Mouse (Mus musculus): ENCODE data around the gene Cerkl. TPM values are rescaled to one million over a fixed set of nuclear protein-coding genes. Genes with fewer than 3 reads are reported as not detected.

Cerkl gene
- polyA plus RNA-seq, 2 experiments = 1.2 to 5.0 TPM

GRCm38 (mm10) chr2:79292431-79292830 is 164.2 kb downstream of the Cerkl start:
- WGBS (ENCODE audit: insufficient replicate concordance) = 79% methylated on average over 6 of the region's 6 CpGs
- ATAC-seq (ENCODE audit: insufficient read depth) = no peak
- H3K4me3 ChIP-seq (ENCODE audit: insufficient read depth in 1 of 2, low read depth in 2 of 2, low read length in 2 of 2) = no peak overlapping the region
- no peak for DNase-seq (ENCODE audit: low read depth in 3 of 3, low spot score in 3 of 3)
- H3K9ac ChIP-seq (replicated peaks) = no peak overlapping the region
- H3K4me1 ChIP-seq (replicated peaks; ENCODE audit: control insufficient read depth in 2 of 2, insufficient read depth in 2 of 2, low read length in 1 of 2) = no peaks in the 10 kb centered on the region
- TF ChIP-seq CTCF (IDR thresholded peaks at IDR 0.05; ENCODE audit: low read depth) (no peak), EP300 (IDR thresholded peaks at IDR 0.05; ENCODE audit: low read depth) (no peak)
- peaks cover 83% of the 10 kb centered on the region for H3K36me3 ChIP-seq (replicated peaks; ENCODE audit: control insufficient read depth, insufficient read depth, low read depth)
- H3K4me2 ChIP-seq (ENCODE audit: low read depth) = no peak overlapping the region
- H3K9me3 ChIP-seq (ENCODE audit: control insufficient read depth, low read length) = no peaks in the 10 kb centered on the region
- H3K27ac ChIP-seq = no peak overlapping the region
- H3K27me3 ChIP-seq (ENCODE audit: control insufficient read depth, insufficient read depth, low read length) = no peaks in the 10 kb centered on the region

GRCm38 (mm10) chr2:79291922-79292321 is 164.7 kb downstream of the Cerkl start:
- Histone ChIP-seq H3K4me3 (ENCODE audit: insufficient read depth in 1 of 2, low read depth in 2 of 2, low read length in 2 of 2) (no peak overlapping the region), H3K9ac (replicated peaks) (no peak overlapping the region), H3K36me3 (replicated peaks; ENCODE audit: control insufficient read depth, insufficient read depth, low read depth) (peaks cover 87% of the 10 kb centered on the region), H3K4me1 (replicated peaks; ENCODE audit: control insufficient read depth in 2 of 2, insufficient read depth in 2 of 2, low read length in 1 of 2) (no peaks in the 10 kb centered on the region), H3K9me3 (ENCODE audit: control insufficient read depth, low read length) (no peaks in the 10 kb centered on the region), H3K27me3 (ENCODE audit: control insufficient read depth, insufficient read depth, low read length) (no peaks in the 10 kb centered on the region), H3K4me2 (ENCODE audit: low read depth) (no peak overlapping the region), H3K27ac (no peak overlapping the region)
- TF ChIP-seq EP300 (IDR thresholded peaks at IDR 0.05; ENCODE audit: low read depth) (no peak), CTCF (IDR thresholded peaks at IDR 0.05; ENCODE audit: low read depth) (no peak)
- WGBS (ENCODE audit: insufficient replicate concordance) = 84% methylated on average over 8 of the region's 8 CpGs
- ATAC-seq (ENCODE audit: insufficient read depth) = no peak
- DNase-seq (ENCODE audit: low read depth in 3 of 3, low spot score in 3 of 3) = no peak

- Histone ChIP-seq H3K27ac (no peak overlapping the region), H3K4me1 (replicated peaks; ENCODE audit: control insufficient read depth in 2 of 2, insufficient read depth in 2 of 2, low read length in 1 of 2) (no peaks in the 10 kb centered on the region), H3K9ac (replicated peaks) (no peak overlapping the region), H3K4me2 (ENCODE audit: low read depth) (no peak overlapping the region), H3K4me3 (ENCODE audit: insufficient read depth in 1 of 2, low read depth in 2 of 2, low read length in 2 of 2) (no peak overlapping the region), H3K36me3 (replicated peaks; ENCODE audit: control insufficient read depth, insufficient read depth, low read depth) (peaks cover 83% of the 10 kb centered on the region), H3K9me3 (ENCODE audit: control insufficient read depth, low read length) (no peaks in the 10 kb centered on the region), H3K27me3 (ENCODE audit: control insufficient read depth, insufficient read depth, low read length) (no peaks in the 10 kb centered on the region)
- ATAC-seq (ENCODE audit: insufficient read depth) (no peak), DNase-seq (ENCODE audit: low read depth in 3 of 3, low spot score in 3 of 3) (no peak)
- 80% methylated on average over 1 of the region's 1 CpGs for WGBS (ENCODE audit: insufficient replicate concordance)
- TF ChIP-seq EP300 (IDR thresholded peaks at IDR 0.05; ENCODE audit: low read depth) (no peak), CTCF (IDR thresholded peaks at IDR 0.05; ENCODE audit: low read depth) (no peak)
Measured at GRCm38 (mm10) chr2:79290149-79290548, 166.4 kb downstream of the Cerkl start.

GRCm38 (mm10) chr2:79284206-79284605 is 172.4 kb downstream of the Cerkl start:
- DNase-seq (ENCODE audit: low read depth in 3 of 3, low spot score in 3 of 3) (no peak), ATAC-seq (ENCODE audit: insufficient read depth) (no peak)
- Histone ChIP-seq H3K4me3 (ENCODE audit: insufficient read depth in 1 of 2, low read depth in 2 of 2, low read length in 2 of 2) (no peak overlapping the region), H3K27ac (no peak overlapping the region), H3K4me2 (ENCODE audit: low read depth) (no peak overlapping the region), H3K27me3 (ENCODE audit: control insufficient read depth, insufficient read depth, low read length) (no peaks in the 10 kb centered on the region), H3K36me3 (replicated peaks; ENCODE audit: control insufficient read depth, insufficient read depth, low read depth) (peaks cover 73% of the 10 kb centered on the region), H3K9me3 (ENCODE audit: control insufficient read depth, low read length) (no peaks in the 10 kb centered on the region), H3K4me1 (replicated peaks; ENCODE audit: control insufficient read depth in 2 of 2, insufficient read depth in 2 of 2, low read length in 1 of 2) (no peaks in the 10 kb centered on the region), H3K9ac (replicated peaks) (no peak overlapping the region)
- 86% methylated on average over 4 of the region's 4 CpGs for WGBS (ENCODE audit: insufficient replicate concordance)
- TF ChIP-seq EP300 (IDR thresholded peaks at IDR 0.05; ENCODE audit: low read depth) (no peak), CTCF (IDR thresholded peaks at IDR 0.05; ENCODE audit: low read depth) (no peak)

Other genes starting within 250 kb of the Cerkl start
- 18.2 and 18.6 TPM in 2 replicates for gene Itga4, start 201.4 kb downstream of the Cerkl start, polyA plus RNA-seq (2012; rRNA removed)
- 27.0 and 27.6 TPM in 2 replicates for gene Itga4, start 201.4 kb downstream of the Cerkl start, polyA plus RNA-seq (2014; fragmentation: Nextera tagmentation; extraction: Ambion mirVana)
- 0.01 and 0.06 TPM in 2 replicates for gene Neurod1, start within 50 bp of the Cerkl start, polyA plus RNA-seq (2012; rRNA removed)
- gene Neurod1, start within 50 bp of the Cerkl start, polyA plus RNA-seq (2014; fragmentation: Nextera tagmentation; extraction: Ambion mirVana) = not detected in 2 replicates
- gene Itprid2, start 178.6 kb upstream of the Cerkl start, polyA plus RNA-seq (2012; rRNA removed) = 1.2 and 1.7 TPM in 2 replicates
- 3.6 TPM in 2 replicates for gene Itprid2, start 178.6 kb upstream of the Cerkl start, polyA plus RNA-seq (2014; fragmentation: Nextera tagmentation; extraction: Ambion mirVana)

Measured in liver, embryonic 14.5 days (tissue).